Mouse (Mus musculus) Patski (cell line): Measurements from ENCODE around the gene Cdca7. TPM values are rescaled to one million over a fixed set of nuclear protein-coding genes. Genes with fewer than 3 reads are reported as not detected.

Source experiments
- ATAC-seq: fragments of 100-300 bp; one replicate; pipeline ENCODE4 v1.8.0; 2021
- CTCF ChIA-PET: fragments of 350-600 bp; sonication (Branson Sonifier 250); formaldehyde crosslinking; loops from one replicate; lab custom pipeline; 2022; ENCODE audit warnings: inconsistent platforms; lab: Charles Lee
- POLR2A ChIA-PET: fragments of 350-600 bp; sonication (Branson Sonifier 250); formaldehyde crosslinking; loops from one replicate; lab custom pipeline; 2022; ENCODE audit warnings: antibody characterized with exemption, inconsistent platforms; lab: Charles Lee
- DNase-seq: peaks from one replicate; pipeline ENCODE4 v3.0.0-alpha.2; 2011; ENCODE audit warnings: low read depth, low spot score
- H3K27me3 ChIP-seq: fragments of 371-371 bp; one replicate; pipeline ENCODE4 v1.5.1; 2021
- CTCF ChIP-seq: fragments of 100-300 bp; IDR thresholded peaks from one replicate; pipeline ENCODE4 v1.5.1; 2021
- in situ Hi-C: fragments of 300-500 bp; cut with MboI; formaldehyde crosslinking; loops from 3 replicates; pipeline ENCODE4 v1.11.1; 2018; ENCODE audit warnings: low pct_unique_long_range_greater_than_20kb, mixed read lengths
- polyA plus RNA-seq: library from polyadenylated mRNA; unstranded; gene quantifications from one replicate; pipeline ENCODE4 v1.2.3, GENCODE M21; 2021

Cdca7 gene
- polyA plus RNA-seq, 1 experiment from 2014 or later: 27.7 TPM

- POLR2A ChIA-PET: no interaction called here
- ATAC-seq (no peak), DNase-seq (no peak)
- CTCF ChIA-PET: interaction anchor here (0.7 to 1.5 kb wide), 3 partner anchors 10 to 762 kb away, joined by 3 read pairs; no protein-coding TSS in a partner anchor
- H3K27me3 ChIP-seq: peaks cover 18% of the 10 kb centered on the region
- in situ Hi-C loops: loop anchor here (5.0 kb wide), 2 partner anchors 551 to 766 kb away; no protein-coding TSS in a partner anchor
- peak; percentile 93 for TF ChIP-seq CTCF
Observed at GRCm38 (mm10) chr2:72515971-72516719, 40.2 kb downstream of the Cdca7 start.

GRCm38 (mm10) chr2:72516720-72517089, 40.7 kb downstream of the Cdca7 start:
- CTCF ChIA-PET: interaction anchor here (1.2 to 1.5 kb wide), 2 partner anchors 10 to 622 kb away, joined by 3 read pairs; no protein-coding TSS in a partner anchor
- POLR2A ChIA-PET: no interaction called here
- DNase-seq (no peak), ATAC-seq (no peak)
- in situ Hi-C loops: loop anchor here (5.0 kb wide), 2 partner anchors 551 to 766 kb away; no protein-coding TSS in a partner anchor
- peaks cover 18% of the 10 kb centered on the region for H3K27me3 ChIP-seq
- no peak for TF ChIP-seq CTCF

- ATAC-seq (no peak), DNase-seq (no peak)
- CTCF ChIA-PET: no interaction called here
- H3K27me3 ChIP-seq: peaks cover 4% of the 10 kb centered on the region
- in situ Hi-C loops: no loop called here
- POLR2A ChIA-PET: no interaction called here
- no peak for TF ChIP-seq CTCF
Observed at GRCm38 (mm10) chr2:72524022-72524421, 48.1 kb downstream of the Cdca7 start.

GRCm38 (mm10) chr2:72525556-72525955, 49.6 kb downstream of the Cdca7 start:
- H3K27me3 ChIP-seq: peaks cover 9% of the 10 kb centered on the region
- no peak for DNase-seq
- no peak for ATAC-seq
- TF ChIP-seq CTCF: no peak
- POLR2A ChIA-PET: no interaction called here
- in situ Hi-C loops: no loop called here
- CTCF ChIA-PET: no interaction called here

GRCm38 (mm10) chr2:72529026-72529357, 53.0 kb downstream of the Cdca7 start:
- POLR2A ChIA-PET: no interaction called here
- CTCF ChIA-PET: no interaction called here
- H3K27me3 ChIP-seq: peaks cover 21% of the 10 kb centered on the region
- in situ Hi-C loops: no loop called here
- no peak for ATAC-seq
- TF ChIP-seq CTCF: no peak
- no peak for DNase-seq

- H3K27me3 ChIP-seq: peaks cover 21% of the 10 kb centered on the region
- ATAC-seq (no peak), DNase-seq (no peak)
- POLR2A ChIA-PET: no interaction called here
- no peak for TF ChIP-seq CTCF
- CTCF ChIA-PET: interaction anchor here (2.7 kb wide), 1 partner anchor 8 kb away, joined by 11 read pairs; no protein-coding TSS in a partner anchor
- in situ Hi-C loops: no loop called here
Observed at GRCm38 (mm10) chr2:72529358-72530319, 53.7 kb downstream of the Cdca7 start.

- no peak for TF ChIP-seq CTCF
- CTCF ChIA-PET: no interaction called here
- DNase-seq (no peak), ATAC-seq (no peak)
- peaks cover 23% of the 10 kb centered on the region for H3K27me3 ChIP-seq
- in situ Hi-C loops: no loop called here
- POLR2A ChIA-PET: no interaction called here
Observed at GRCm38 (mm10) chr2:72535889-72536288, 59.9 kb downstream of the Cdca7 start.

Other genes with a start within 250 kb of the Cdca7 start
- 43.6 TPM for gene Map3k20, start 190.5 kb upstream of the Cdca7 start, polyA plus RNA-seq